Mouse (Mus musculus): ENCODE results near the gene Rnf150. TPM values are rescaled to one million over a fixed set of nuclear protein-coding genes. Genes with fewer than 3 reads are reported as not detected.
A peak's percentile ranks its signal among the peaks of the same experiment; 100 is the strongest.

Rnf150 gene
- polyA plus RNA-seq (2014; fragmentation: Nextera tagmentation; extraction: Ambion mirVana): 0.92 and 1.5 TPM in 2 replicates

DNA sequence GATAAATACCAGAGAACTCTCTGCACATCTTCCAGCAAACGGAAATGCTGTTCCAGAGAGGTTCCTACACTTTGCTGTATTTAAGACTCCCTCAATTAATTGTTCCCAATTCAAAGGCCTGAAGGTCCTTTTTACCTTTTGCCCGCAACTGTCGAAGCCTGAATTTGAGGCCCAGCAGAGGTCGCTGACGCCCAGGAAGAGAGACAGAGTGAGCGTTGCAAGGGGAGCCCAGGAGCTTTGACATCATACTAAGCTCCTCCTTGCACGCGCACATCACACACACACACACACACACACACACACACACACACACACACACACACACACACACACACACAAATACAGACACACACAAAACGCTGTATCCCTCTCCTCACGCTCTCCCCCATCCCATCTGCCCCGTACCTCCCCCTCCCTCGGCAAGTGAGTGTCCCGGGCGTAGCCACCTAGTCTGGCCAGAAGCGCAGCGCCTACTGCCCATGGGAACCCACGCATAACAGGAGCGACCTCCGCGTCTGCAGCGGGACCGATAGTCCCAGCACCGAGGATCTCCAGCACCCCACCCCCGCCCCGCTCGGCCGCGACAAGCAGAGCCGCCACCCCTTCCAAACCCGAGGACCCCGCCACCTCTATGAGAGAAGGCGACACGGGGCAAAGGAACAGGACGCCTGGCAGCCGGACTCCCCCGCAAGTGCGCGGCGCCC, at the start of gene Rnf150:
Gene Rnf150, plus strand, starts transcription at position 316 of the 704 bp plus-strand sequence.
- no peaks in the 10 kb centered on the region for H3K27me3 ChIP-seq (ENCODE audit: control insufficient read depth, insufficient read depth, low read length)
- no peaks in the 10 kb centered on the region for H3K36me3 ChIP-seq (ENCODE audit: control insufficient read depth, insufficient read depth, low read length)
- under 1% methylated on average over 39 of the region's 39 CpGs for WGBS
- H3K4me1 ChIP-seq (replicated peaks; ENCODE audit: control insufficient read depth, insufficient read depth, low read length): no peaks in the 10 kb centered on the region
- H3K9ac ChIP-seq (ENCODE audit: low read length): peak within 1 kb of the TSS; percentile 81
- peak within 1 kb of the TSS; percentile 13; the same call in 1 of the 2 replicates for H3K27ac ChIP-seq (ENCODE audit: low read depth, low read length)
- peak within 1 kb of the TSS; percentile 71 for H3K4me2 ChIP-seq (ENCODE audit: low read depth, low read length, severe bottlenecking)
- peak within 1 kb of the TSS; percentile 54 for H3K4me3 ChIP-seq (ENCODE audit: low read depth, low read length)
- DNase-seq (ENCODE audit: low spot score) (peak; percentile 84), ATAC-seq (replicated peaks; ENCODE audit: low FRiP score) (peak; percentile 84)
- no peaks in the 10 kb centered on the region for H3K9me3 ChIP-seq (ENCODE audit: control insufficient read depth, low read length)

DNA sequence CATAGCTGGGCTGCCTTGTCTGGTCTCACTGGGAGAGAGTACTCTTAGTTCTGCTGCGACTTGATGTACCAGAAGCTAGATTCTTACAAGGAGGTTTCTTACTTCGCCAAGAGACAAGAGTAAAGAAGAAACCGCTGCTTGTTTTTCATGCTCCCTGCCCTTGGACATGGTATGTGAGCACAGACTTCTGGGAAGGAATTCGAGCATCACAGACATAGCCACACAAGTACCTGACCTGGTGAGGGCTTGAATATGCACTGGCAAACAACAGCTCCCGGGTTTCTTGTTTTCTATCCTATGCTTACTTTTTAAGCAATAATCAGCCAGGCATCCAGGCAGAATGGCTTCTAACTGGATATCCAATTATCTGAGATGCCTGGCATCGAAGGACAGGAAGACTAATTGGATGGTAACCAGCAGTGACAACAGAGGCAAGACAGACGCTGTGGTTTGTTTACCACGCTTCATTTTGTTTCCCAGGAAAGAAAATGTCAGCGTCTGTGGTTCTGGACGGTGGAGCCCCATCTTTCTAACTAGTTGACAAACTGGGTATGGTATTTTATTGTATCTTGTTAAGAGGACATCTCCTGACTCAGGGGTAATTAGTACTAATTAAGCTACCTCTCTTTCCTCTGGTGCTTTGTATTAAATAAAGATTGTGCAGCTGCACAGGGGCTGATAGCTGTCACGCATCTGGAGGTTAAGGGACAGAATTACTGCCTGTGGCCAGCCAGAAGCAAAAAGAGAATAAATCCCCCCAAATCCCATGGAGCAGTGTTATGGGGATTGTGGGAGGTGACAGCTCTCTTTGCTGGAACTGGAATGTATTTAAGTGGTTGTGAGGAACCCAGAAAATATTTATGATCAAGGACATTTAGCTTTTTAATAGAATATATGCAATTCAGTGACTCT, 36.8 kb upstream of the Rnf150 start:
- H3K27ac ChIP-seq (ENCODE audit: low read depth, low read length): no peak overlapping the region
- no peak; the same call in 1 of the 2 replicates for ATAC-seq (replicated peaks; ENCODE audit: low FRiP score)
- H3K4me1 ChIP-seq (replicated peaks; ENCODE audit: control insufficient read depth, insufficient read depth, low read length): no peaks in the 10 kb centered on the region
- H3K27me3 ChIP-seq (ENCODE audit: control insufficient read depth, insufficient read depth, low read length): no peaks in the 10 kb centered on the region
- no peaks in the 10 kb centered on the region for H3K9me3 ChIP-seq (ENCODE audit: control insufficient read depth, low read length)
- no peak for DNase-seq (ENCODE audit: low spot score)
- no peak overlapping the region for H3K9ac ChIP-seq (ENCODE audit: low read length)
- H3K36me3 ChIP-seq (ENCODE audit: control insufficient read depth, insufficient read depth, low read length): no peaks in the 10 kb centered on the region
- WGBS: 55% methylated on average over 11 of the region's 11 CpGs
- H3K4me2 ChIP-seq (ENCODE audit: low read depth, low read length, severe bottlenecking): no peak overlapping the region
- H3K4me3 ChIP-seq (ENCODE audit: low read depth, low read length): no peak overlapping the region

DNA sequence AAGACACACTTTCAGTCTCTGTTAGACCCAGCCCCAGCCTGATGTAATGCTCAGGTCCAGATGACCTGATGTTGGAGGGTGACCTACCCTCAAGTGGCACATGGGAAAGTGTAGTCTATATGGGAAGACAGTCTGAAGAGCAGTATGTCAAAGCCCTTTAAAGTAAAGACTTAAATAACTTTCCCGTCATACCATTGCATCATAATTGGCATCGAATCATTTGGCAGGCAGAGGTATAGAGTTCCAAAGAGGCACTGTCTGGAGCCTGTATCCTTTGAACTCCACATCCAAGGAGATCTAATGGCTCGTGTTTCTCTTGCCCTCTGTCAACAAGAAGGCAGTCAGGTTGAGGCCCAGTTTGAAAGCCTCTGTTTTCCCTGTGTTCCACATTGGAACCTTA, 22.7 kb upstream of the Rnf150 start:
- Histone ChIP-seq H3K9me3 (ENCODE audit: control insufficient read depth, low read length) (no peaks in the 10 kb centered on the region), H3K36me3 (ENCODE audit: control insufficient read depth, insufficient read depth, low read length) (no peaks in the 10 kb centered on the region), H3K27me3 (ENCODE audit: control insufficient read depth, insufficient read depth, low read length) (no peaks in the 10 kb centered on the region), H3K27ac (ENCODE audit: low read depth, low read length) (no peak overlapping the region), H3K9ac (ENCODE audit: low read length) (no peak overlapping the region), H3K4me1 (replicated peaks; ENCODE audit: control insufficient read depth, insufficient read depth, low read length) (no peaks in the 10 kb centered on the region), H3K4me2 (ENCODE audit: low read depth, low read length, severe bottlenecking) (no peak overlapping the region), H3K4me3 (ENCODE audit: low read depth, low read length) (no peak overlapping the region)
- DNase-seq (ENCODE audit: low spot score) (no peak), ATAC-seq (replicated peaks; ENCODE audit: low FRiP score) (no peak)
- WGBS: 81% methylated on average over 3 of the region's 3 CpGs

- H3K27ac ChIP-seq (ENCODE audit: low read depth, low read length): no peak overlapping the region
- ATAC-seq (replicated peaks; ENCODE audit: low FRiP score): no peak
- H3K36me3 ChIP-seq (ENCODE audit: control insufficient read depth, insufficient read depth, low read length): no peaks in the 10 kb centered on the region
- WGBS: 73% methylated on average over 1 of the region's 1 CpGs
- H3K27me3 ChIP-seq (ENCODE audit: control insufficient read depth, insufficient read depth, low read length): no peaks in the 10 kb centered on the region
- no peak for DNase-seq (ENCODE audit: low spot score)
- H3K9me3 ChIP-seq (ENCODE audit: control insufficient read depth, low read length): no peaks in the 10 kb centered on the region
- H3K4me2 ChIP-seq (ENCODE audit: low read depth, low read length, severe bottlenecking): no peak overlapping the region
- H3K4me1 ChIP-seq (replicated peaks; ENCODE audit: control insufficient read depth, insufficient read depth, low read length): no peaks in the 10 kb centered on the region
- H3K9ac ChIP-seq (ENCODE audit: low read length): no peak overlapping the region
- no peak overlapping the region for H3K4me3 ChIP-seq (ENCODE audit: low read depth, low read length)
Measured at GRCm38 (mm10) chr8:82840963-82841362, 22.2 kb upstream of the Rnf150 start.

DNA sequence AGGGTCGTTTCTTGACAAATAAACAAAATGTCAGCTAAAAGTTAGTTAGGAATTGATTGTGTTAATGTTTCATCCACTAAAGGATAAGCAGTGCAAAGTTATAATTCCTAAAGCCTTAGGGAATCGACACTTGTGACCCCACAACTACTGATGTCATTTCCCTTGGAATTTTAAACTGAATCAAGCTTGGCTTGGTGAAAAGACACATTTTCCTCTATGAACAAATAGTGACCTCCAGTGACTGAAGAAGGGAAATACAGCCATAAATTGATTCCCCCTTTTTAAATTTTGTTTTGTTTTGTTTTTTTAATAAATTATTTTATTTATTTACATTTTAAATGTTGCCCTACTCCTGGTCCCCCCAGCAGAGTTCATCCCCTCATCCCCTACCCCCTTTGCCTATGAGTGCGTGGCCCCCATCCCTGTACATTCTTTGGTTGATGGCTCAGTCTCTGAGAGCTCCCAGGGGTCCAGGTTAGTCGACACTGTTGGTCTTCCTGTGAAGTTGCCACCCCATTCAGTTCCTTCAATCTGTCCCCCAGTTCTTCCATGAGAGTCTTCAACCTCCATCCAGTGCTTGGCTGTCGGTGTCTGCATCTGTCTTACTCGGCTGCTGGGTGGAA, 21.5 kb upstream of the Rnf150 start:
- ATAC-seq (replicated peaks; ENCODE audit: low FRiP score): no peak
- no peak for DNase-seq (ENCODE audit: low spot score)
- no peaks in the 10 kb centered on the region for H3K36me3 ChIP-seq (ENCODE audit: control insufficient read depth, insufficient read depth, low read length)
- no peaks in the 10 kb centered on the region for H3K27me3 ChIP-seq (ENCODE audit: control insufficient read depth, insufficient read depth, low read length)
- no peak overlapping the region for H3K9ac ChIP-seq (ENCODE audit: low read length)
- no peak overlapping the region for H3K4me3 ChIP-seq (ENCODE audit: low read depth, low read length)
- H3K4me2 ChIP-seq (ENCODE audit: low read depth, low read length, severe bottlenecking): no peak overlapping the region
- H3K4me1 ChIP-seq (replicated peaks; ENCODE audit: control insufficient read depth, insufficient read depth, low read length): no peaks in the 10 kb centered on the region
- no peaks in the 10 kb centered on the region for H3K9me3 ChIP-seq (ENCODE audit: control insufficient read depth, low read length)
- no peak overlapping the region for H3K27ac ChIP-seq (ENCODE audit: low read depth, low read length)
- 71% methylated on average over 6 of the region's 6 CpGs for WGBS

DNA sequence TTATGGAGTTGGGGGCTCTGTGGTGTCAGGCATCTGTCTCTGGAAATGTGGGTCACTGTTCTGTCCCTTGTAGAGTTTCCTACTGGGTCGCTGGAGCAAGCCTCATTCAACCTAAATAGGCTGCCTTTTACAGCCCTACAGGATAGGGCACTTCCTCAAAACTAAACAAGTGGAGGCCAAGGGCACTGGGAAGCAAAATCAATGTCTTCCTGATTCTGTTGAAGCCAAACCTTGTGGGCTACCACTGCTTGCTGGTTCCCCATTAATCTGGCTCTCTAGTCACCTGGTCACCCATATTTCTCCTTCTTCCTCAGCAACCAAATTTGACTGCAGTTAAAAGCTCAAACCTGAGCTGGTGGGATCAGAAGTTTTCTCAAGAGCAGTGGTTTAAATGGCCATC, 19.5 kb upstream of the Rnf150 start:
- ATAC-seq (replicated peaks; ENCODE audit: low FRiP score) (no peak), DNase-seq (ENCODE audit: low spot score) (no peak)
- Histone ChIP-seq H3K36me3 (ENCODE audit: control insufficient read depth, insufficient read depth, low read length) (no peaks in the 10 kb centered on the region), H3K9me3 (ENCODE audit: control insufficient read depth, low read length) (no peaks in the 10 kb centered on the region), H3K9ac (ENCODE audit: low read length) (no peak overlapping the region), H3K27ac (ENCODE audit: low read depth, low read length) (no peak overlapping the region), H3K4me1 (replicated peaks; ENCODE audit: control insufficient read depth, insufficient read depth, low read length) (no peaks in the 10 kb centered on the region), H3K4me2 (ENCODE audit: low read depth, low read length, severe bottlenecking) (no peak overlapping the region), H3K4me3 (ENCODE audit: low read depth, low read length) (no peak overlapping the region), H3K27me3 (ENCODE audit: control insufficient read depth, insufficient read depth, low read length) (no peaks in the 10 kb centered on the region)
- WGBS: 44% methylated on average over 1 of the region's 1 CpGs

- Histone ChIP-seq H3K9ac (ENCODE audit: low read length) (no peak overlapping the region), H3K27ac (ENCODE audit: low read depth, low read length) (no peak overlapping the region), H3K36me3 (ENCODE audit: control insufficient read depth, insufficient read depth, low read length) (no peaks in the 10 kb centered on the region), H3K4me1 (replicated peaks; ENCODE audit: control insufficient read depth, insufficient read depth, low read length) (no peaks in the 10 kb centered on the region), H3K27me3 (ENCODE audit: control insufficient read depth, insufficient read depth, low read length) (no peaks in the 10 kb centered on the region), H3K4me3 (ENCODE audit: low read depth, low read length) (no peak overlapping the region), H3K9me3 (ENCODE audit: control insufficient read depth, low read length) (no peaks in the 10 kb centered on the region), H3K4me2 (ENCODE audit: low read depth, low read length, severe bottlenecking) (no peak overlapping the region)
- DNase-seq (ENCODE audit: low spot score): no peak
- 50% methylated on average over 1 of the region's 1 CpGs for WGBS
- ATAC-seq (replicated peaks; ENCODE audit: low FRiP score): no peak
Measured at GRCm38 (mm10) chr8:82844413-82844812, 18.7 kb upstream of the Rnf150 start.

DNA sequence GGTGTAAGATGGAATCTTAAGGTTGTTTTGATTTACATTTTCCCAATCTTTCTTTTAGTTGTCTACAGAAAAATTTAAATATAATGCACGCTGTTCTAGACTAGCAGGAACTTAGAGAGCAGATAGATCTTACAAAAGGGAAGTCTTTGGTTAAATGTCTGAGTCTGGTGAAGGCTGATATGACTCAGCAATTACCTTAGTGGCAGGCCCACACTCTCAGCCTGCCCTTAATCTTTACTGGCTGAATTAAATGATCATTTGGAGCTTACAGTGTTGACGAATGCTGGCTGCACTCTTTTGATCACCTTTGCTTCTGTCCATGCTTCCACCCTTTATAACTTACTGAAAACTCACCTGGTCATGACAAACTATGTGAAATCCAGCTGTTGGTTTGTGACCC, 17.1 kb upstream of the Rnf150 start:
- H3K36me3 ChIP-seq (ENCODE audit: control insufficient read depth, insufficient read depth, low read length): no peaks in the 10 kb centered on the region
- no peak overlapping the region for H3K4me3 ChIP-seq (ENCODE audit: low read depth, low read length)
- no peak for ATAC-seq (replicated peaks; ENCODE audit: low FRiP score)
- H3K9me3 ChIP-seq (ENCODE audit: control insufficient read depth, low read length): no peaks in the 10 kb centered on the region
- no peak for DNase-seq (ENCODE audit: low spot score)
- WGBS: 72% methylated on average over 2 of the region's 2 CpGs
- no peak overlapping the region for H3K4me2 ChIP-seq (ENCODE audit: low read depth, low read length, severe bottlenecking)
- H3K27me3 ChIP-seq (ENCODE audit: control insufficient read depth, insufficient read depth, low read length): no peaks in the 10 kb centered on the region
- H3K4me1 ChIP-seq (replicated peaks; ENCODE audit: control insufficient read depth, insufficient read depth, low read length): no peaks in the 10 kb centered on the region
- no peak overlapping the region for H3K27ac ChIP-seq (ENCODE audit: low read depth, low read length)
- H3K9ac ChIP-seq (ENCODE audit: low read length): no peak overlapping the region

Measured in forebrain, embryonic 11.5 days (tissue).